Comparison of ENCODE assay signal across 9 mouse cellular contexts in the genomic region with DNA sequence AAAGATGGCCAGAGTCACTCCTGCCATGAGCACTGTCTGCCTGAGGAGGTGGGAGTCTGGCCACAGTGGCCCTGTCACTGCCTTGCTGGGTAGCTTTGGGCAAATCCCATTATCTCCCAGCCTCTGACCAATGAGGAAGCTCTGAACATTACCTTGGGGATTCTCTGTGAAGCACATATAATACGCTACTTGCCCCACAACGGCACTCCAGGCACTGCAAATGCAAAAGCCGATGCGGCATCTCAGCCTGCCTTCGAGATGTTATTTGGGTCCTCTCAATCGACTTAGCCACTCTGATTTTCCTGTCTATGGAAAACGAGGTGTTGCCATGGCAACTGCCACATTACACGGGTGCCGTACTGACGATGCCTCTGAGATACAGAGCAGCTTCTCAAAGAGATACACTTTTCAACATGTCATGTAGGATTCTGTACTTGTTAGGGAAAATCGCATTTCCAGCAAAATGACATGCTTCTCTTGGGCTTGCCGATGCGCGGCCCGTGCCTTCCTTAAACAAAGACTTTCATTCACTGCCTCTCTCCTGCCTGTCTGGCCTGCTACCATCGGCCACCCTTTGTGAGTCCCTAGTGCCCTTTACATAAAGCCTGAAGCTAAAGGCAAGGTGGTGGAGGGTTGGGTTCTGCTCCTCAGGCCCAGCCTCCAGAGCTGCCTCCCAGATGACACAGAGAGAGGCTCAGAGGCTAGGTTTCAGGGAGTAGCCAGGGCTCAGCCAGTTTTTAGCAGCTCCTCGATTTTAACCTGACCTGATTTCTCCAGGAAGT.
A peak's percentile ranks its signal among the peaks of the same experiment; 100 is the strongest.
DNase-seq lines count a peak whose midpoint lies in the region; ATAC-seq lines count a peak whose summit lies in the region.
"Had no signal": no experiment of that assay in that cellular context is flagged by ENCODE, and none has a peak within 500 bp of the region (broad histone marks: within the 10 kb centered on the region; RNA-seq: fewer than 3 reads in every experiment).

No protein-coding gene starts in this region.

- 8% methylated on average over 17 of the region's 17 CpGs for WGBS in hindbrain, embryonic 15.5 days
- 45% methylated on average over 17 of the region's 17 CpGs for WGBS in limb, embryonic 15.5 days

- peaks cover 42% of the 10 kb centered on the region for H3K4me1 ChIP-seq in hindbrain, embryonic 15.5 days (replicated peaks)
- peaks cover 41% of the 10 kb centered on the region for H3K4me1 ChIP-seq in limb, embryonic 15.5 days

- H3K36me3 ChIP-seq in hindbrain, embryonic 15.5 days, result no peaks in the 10 kb centered on the region
- no peaks in the 10 kb centered on the region for H3K36me3 ChIP-seq in limb, embryonic 15.5 days

- ATAC-seq in hindbrain, embryonic 15.5 days (ENCODE audit: low FRiP score, low read depth), result peak; percentile 90
- peak; percentile 23; the same call in 1 of the 2 replicates for ATAC-seq in limb, embryonic 15.5 days (ENCODE audit: insufficient number of reproducible peaks, low FRiP score, low TSS enrichment, low read depth)

- peak overlapping the region; percentile 28 for H3K9ac ChIP-seq in hindbrain, embryonic 15.5 days
- H3K9ac ChIP-seq in limb, embryonic 15.5 days, result no peak overlapping the region

- H3K4me3 ChIP-seq in hindbrain, embryonic 15.5 days, result no peak overlapping the region
- H3K4me3 ChIP-seq in limb, embryonic 15.5 days, result no peak overlapping the region
- H3K4me3 ChIP-seq: erythroblast, embryonic 14.5 days had no signal

- H3K27ac ChIP-seq in hindbrain, embryonic 15.5 days (replicated peaks), result peak overlapping the region; percentile 90
- H3K27ac ChIP-seq in limb, embryonic 15.5 days, result peak overlapping the region; percentile 75

- H3K27me3 ChIP-seq in hindbrain, embryonic 15.5 days, result no peaks in the 10 kb centered on the region
- no peaks in the 10 kb centered on the region for H3K27me3 ChIP-seq in limb, embryonic 15.5 days

- peak; percentile 34 for DNase-seq in Muller cell, postnatal 12 days (ENCODE audit: inconsistent ontology term)
- peak; percentile 71 for DNase-seq in embryo, embryonic 11 days
- peak; percentile 84 for DNase-seq in right cerebral cortex, postnatal 4 days
- DNase-seq in urinary bladder, adult 2 months (ENCODE audit: low spot score), result no peak
- DNase-seq in gastrocnemius, adult 8-10 months (ENCODE audit: low spot score in 2 of 2), result no peak
- DNase-seq in thymus, postnatal 4 days, result no peak

- H3K9me3 ChIP-seq in hindbrain, embryonic 15.5 days, result no peaks in the 10 kb centered on the region
- H3K9me3 ChIP-seq in limb, embryonic 15.5 days, result no peaks in the 10 kb centered on the region

- H3K4me2 ChIP-seq in hindbrain, embryonic 15.5 days, result peak overlapping the region; percentile 12; the same call in 1 of the 2 replicates
- H3K4me2 ChIP-seq in limb, embryonic 15.5 days, result no peak overlapping the region

Comparison
In these comparisons a context has a peak if more than half of its experiments do, and no peak if none do; other contexts are left out.
1. DNase-seq: peak in Muller cell, postnatal 12 days (single experiment), embryo, embryonic 11 days (single experiment) and right cerebral cortex, postnatal 4 days (single experiment); none in urinary bladder, adult 2 months (single experiment), gastrocnemius, adult 8-10 months (0 of 2) and thymus, postnatal 4 days (single experiment).